Mouse (Mus musculus): ENCODE data around the gene Cacna1g. TPM values are rescaled to one million over a fixed set of nuclear protein-coding genes. Genes with fewer than 3 reads are reported as not detected.

Cacna1g gene
- total RNA-seq (2012; rRNA removed), result 0.59 and 1.7 TPM in 2 replicates
- 0.97 and 2.4 TPM in 2 replicates for total RNA-seq (2014; rRNA removed)
- 3.7 and 4.1 TPM in 2 replicates for polyA plus RNA-seq (2012; ENCODE audit: insufficient read length, low read depth)

DNA sequence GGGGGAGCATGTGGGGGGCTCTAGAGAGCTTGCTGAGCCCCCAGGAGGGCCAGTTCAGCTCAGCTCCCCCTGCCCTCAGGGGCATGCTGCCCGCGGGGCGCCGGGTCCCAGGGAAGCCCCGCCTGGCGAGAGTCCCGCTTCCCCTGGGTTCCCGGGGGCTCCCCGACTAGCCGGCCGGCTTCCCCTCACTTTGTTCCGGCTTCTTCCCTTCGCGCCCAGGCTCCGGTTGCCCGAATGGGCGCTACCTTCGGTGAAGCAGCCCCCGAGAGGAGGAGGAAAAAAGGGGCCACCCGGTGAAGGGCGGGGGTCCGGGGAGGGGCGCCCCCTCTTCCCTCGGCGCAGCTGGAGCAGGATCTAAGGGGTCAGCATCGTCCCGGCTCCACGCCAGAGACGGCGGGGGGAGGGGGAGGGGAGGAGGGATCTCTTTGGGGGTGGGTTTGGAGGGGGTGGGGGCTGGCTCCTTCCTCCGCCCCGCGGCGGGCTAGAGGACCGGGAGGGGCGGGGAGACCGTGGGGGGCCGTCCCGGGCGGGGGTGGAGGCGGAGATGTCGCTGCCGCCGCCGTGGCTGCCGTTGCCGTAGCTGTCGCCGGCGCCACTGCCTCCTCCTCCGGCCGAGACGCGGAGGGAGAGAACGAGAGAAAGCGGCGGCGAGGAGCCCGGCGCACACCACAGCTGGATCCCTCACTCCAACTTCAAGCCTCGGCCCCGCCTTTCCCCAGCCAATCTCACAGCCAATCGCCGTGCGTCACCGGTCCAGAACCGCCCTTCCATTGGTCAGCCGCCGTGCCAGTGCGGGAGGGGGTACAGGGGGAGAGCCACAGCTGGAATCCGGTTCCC lies at the start of gene Cacna1g:
TSS of gene Cacna1g (minus strand) at position 492 of the 837 bp plus-strand sequence.
- Histone ChIP-seq H3K27ac (ENCODE audit: insufficient read depth, low read depth) (no peak within 1 kb of the TSS), H3K9ac (ENCODE audit: insufficient read depth, low read depth) (peak within 1 kb of the TSS; percentile 1; the same call in 1 of the 2 replicates), H3K4me3 (replicated peaks in 1 of 3; ENCODE audit: low read depth in 2 of 3, low read length in 2 of 3, poor library complexity in 1 of 3) (peak within 1 kb of the TSS; percentile 11 to 49 (median 46)), H3K4me2 (ENCODE audit: insufficient read depth, low read depth, poor library complexity, severe bottlenecking) (peak within 1 kb of the TSS; percentile 99), H3K27me3 (replicated peaks) (peaks cover 78% of the 10 kb centered on the region), H3K79me2 (replicated peaks; ENCODE audit: control insufficient read depth, extremely low read depth, insufficient read depth, poor library complexity, severe bottlenecking) (no peaks in the 10 kb centered on the region), H3K36me3 (replicated peaks in 1 of 2; ENCODE audit: control insufficient read depth in 1 of 2, insufficient read depth in 1 of 2, low read length in 1 of 2) (no peaks in the 10 kb centered on the region), H3K9me3 (replicated peaks; ENCODE audit: low read length) (no peaks in the 10 kb centered on the region), H3K4me1 (ENCODE audit: control insufficient read depth in 1 of 2, insufficient read depth in 2 of 2) (peaks cover 18 to 65% of the 10 kb centered on the region in 2 experiments)
- dilution Hi-C loops (cut with MboI; ENCODE audit: extremely low pct_ligation_motif_present, extremely low pct_unique_long_range_greater_than_20kb, low sequenced_read_pairs), result no loop called here
- TF ChIP-seq ZNF384 (IDR thresholded peaks at IDR 0.05; ENCODE audit: low read depth, low read length) (no peak), JUN (IDR thresholded peaks at IDR 0.05; ENCODE audit: insufficient read depth, low read depth, low read length) (no peak), ETS1 (conservative IDR thresholded peaks at IDR 0.05; ENCODE audit: low read depth, low read length) (no peak), HCFC1 (IDR thresholded peaks at IDR 0.05; ENCODE audit: low read depth, low read length) (no peak), MYC (IDR thresholded peaks at IDR 0.05; ENCODE audit: low read depth, low read length) (no peak), IRF4 (IDR thresholded peaks at IDR 0.05; ENCODE audit: low read depth, low read length) (no peak; the same call in 1 of the 2 replicates), MXI1 (IDR thresholded peaks at IDR 0.05; ENCODE audit: low read depth, low read length) (no peak; the same call in 1 of the 2 replicates), MAFK (IDR thresholded peaks at IDR 0.05; ENCODE audit: insufficient replicate concordance, low read length) (no peak), UBTF (IDR thresholded peaks at IDR 0.05; ENCODE audit: low read depth, low read length) (peak; percentile 71; the same call in 1 of the 2 replicates), POLR2AphosphoS2 (IDR thresholded peaks at IDR 0.05; ENCODE audit: low read depth, low read length) (no peak), CHD2 (IDR thresholded peaks at IDR 0.05; ENCODE audit: low read length) (peak; percentile 40; the same call in 1 of the 2 replicates), RAD21 (IDR thresholded peaks at IDR 0.05; ENCODE audit: low read depth, low read length) (no peak), CHD1 (IDR thresholded peaks at IDR 0.05; ENCODE audit: low read depth, low read length) (no peak), USF1 (IDR thresholded peaks at IDR 0.05; ENCODE audit: low read depth, low read length) (no peak), MAX (IDR thresholded peaks at IDR 0.05; ENCODE audit: low read length) (no peak), ELF1 (IDR thresholded peaks at IDR 0.05; ENCODE audit: low read depth, low read length) (no peak), EP300 (IDR thresholded peaks at IDR 0.05; ENCODE audit: low read length) (no peak), ZKSCAN1 (IDR thresholded peaks at IDR 0.05; ENCODE audit: borderline replicate concordance, low read depth, low read length) (no peak), TCF12 (IDR thresholded peaks at IDR 0.05; ENCODE audit: low read depth, low read length) (0 out of 2 replicates have a peak, but pooled peaks have one; percentile 32), TBP (conservative IDR thresholded peaks at IDR 0.05; ENCODE audit: low read depth, low read length) (no peak), KAT2A (IDR thresholded peaks at IDR 0.05; ENCODE audit: insufficient replicate concordance, low read length) (no peak), E2F4 (IDR thresholded peaks at IDR 0.05; ENCODE audit: insufficient replicate concordance, low read depth, low read length) (no peak), SMC3 (IDR thresholded peaks at IDR 0.05; ENCODE audit: low read depth, low read length) (no peak), SIN3A (IDR thresholded peaks at IDR 0.05; ENCODE audit: low read length) (peak; percentile 44; the same call in 1 of the 2 replicates), NRF1 (IDR thresholded peaks at IDR 0.05; ENCODE audit: low read depth, low read length) (peak; percentile 33; the same call in 1 of the 2 replicates), PAX5 (IDR thresholded peaks at IDR 0.05; ENCODE audit: low read length) (no peak), BHLHE40 (IDR thresholded peaks at IDR 0.05; ENCODE audit: low read depth, low read length) (no peak), JUND (conservative IDR thresholded peaks at IDR 0.05; ENCODE audit: low read depth, low read length) (no peak), MEF2A (IDR thresholded peaks at IDR 0.05; ENCODE audit: borderline replicate concordance, low read depth, low read length) (no peak), ZMIZ1 (IDR thresholded peaks at IDR 0.05; ENCODE audit: low read depth, low read length) (no peak), RCOR1 (conservative IDR thresholded peaks at IDR 0.05; ENCODE audit: low read depth, low read length) (no peak), USF2 (conservative IDR thresholded peaks at IDR 0.05; ENCODE audit: low read depth, low read length) (no peak), CTCF (conservative IDR thresholded peaks at IDR 0.05 in 1 of 2, IDR thresholded peaks at IDR 0.05 in 1 of 2; ENCODE audit: low read depth in 2 of 2, low read length in 2 of 2) (no peak), GABPA (IDR thresholded peaks at IDR 0.05; ENCODE audit: insufficient replicate concordance, low read depth, low read length) (no peak), MAZ (IDR thresholded peaks at IDR 0.05; ENCODE audit: low read depth, low read length) (peak; percentile 82), NELFE (IDR thresholded peaks at IDR 0.05; ENCODE audit: low read depth, low read length) (no peak), POLR2A (IDR thresholded peaks at IDR 0.05; ENCODE audit: low read depth, low read length) (0 out of 2 replicates have a peak, but pooled peaks have one; percentile 25), ZC3H11A (IDR thresholded peaks at IDR 0.05; ENCODE audit: low read depth, low read length) (no peak)
- in situ Hi-C loops (cut with MboI; ENCODE audit: low pct_ligation_motif_present, low pct_unique_long_range_greater_than_20kb, low sequenced_read_pairs), result no loop called here
- DNase-seq (ENCODE audit: extremely low read depth), result peak; percentile 88
